Mouse (Mus musculus) splenic B cell, adult 2 months (primary cell): ENCODE data around the gene Wdr45b.

Source experiments
- DNase-seq: peaks from one replicate; pipeline ENCODE4 v3.0.0-alpha.2; 2011; ENCODE audit warnings: low read depth, low spot score
- H3K27me3 ChIP-seq: 2 replicates; pipeline ENCODE4 v1.6.1; 2012; ENCODE audit warnings: mild to moderate bottlenecking, low read length, moderate library complexity, mixed read lengths; ENCODE audit not compliant: control insufficient read depth, poor library complexity, insufficient read depth, severe bottlenecking
- H3K36me3 ChIP-seq: 2 replicates; pipeline ENCODE4 v1.6.1; 2012; ENCODE audit warnings: mild to moderate bottlenecking, low read length, moderate library complexity, mixed read lengths; ENCODE audit not compliant: control insufficient read depth, poor library complexity, insufficient read depth, severe bottlenecking

The Wdr45b gene

DNA sequence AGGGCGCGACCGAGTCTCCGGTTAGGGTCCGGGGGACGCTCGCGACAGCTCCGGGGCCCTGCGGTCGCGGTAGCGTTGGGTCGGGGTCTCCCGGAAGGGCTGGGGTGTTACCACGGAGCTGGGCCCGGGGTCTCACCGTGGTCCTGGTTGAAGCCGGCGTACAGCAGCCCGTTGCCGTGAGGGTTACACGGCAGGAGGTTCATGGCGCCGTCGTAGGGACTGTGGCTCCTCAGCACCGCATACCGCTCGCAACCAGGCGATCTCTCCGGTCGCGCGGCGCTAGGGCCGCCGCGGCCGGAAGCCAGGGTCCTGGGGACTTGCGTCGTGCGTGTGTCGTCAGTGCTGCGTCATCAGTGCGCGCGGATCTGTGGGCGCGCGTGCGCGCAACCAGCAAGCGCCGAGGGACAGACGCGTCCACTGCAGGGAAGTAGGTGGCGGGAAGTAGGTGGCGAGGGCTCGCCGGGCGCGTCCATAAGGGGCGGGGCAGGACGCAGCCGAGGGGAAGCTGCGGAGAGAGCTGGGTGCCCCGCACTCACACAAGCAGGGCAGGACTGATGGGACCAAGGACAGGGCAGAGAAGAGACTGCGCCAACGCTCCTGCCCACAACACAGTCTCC lies at the start of gene Wdr45b:
Gene Wdr45b, minus strand, starts transcription at position 355 of the 617 bp plus-strand sequence.
- no peaks in the 10 kb centered on the region for H3K27me3 ChIP-seq
- H3K36me3 ChIP-seq, result no peaks in the 10 kb centered on the region
- peak; percentile 99 for DNase-seq

DNA sequence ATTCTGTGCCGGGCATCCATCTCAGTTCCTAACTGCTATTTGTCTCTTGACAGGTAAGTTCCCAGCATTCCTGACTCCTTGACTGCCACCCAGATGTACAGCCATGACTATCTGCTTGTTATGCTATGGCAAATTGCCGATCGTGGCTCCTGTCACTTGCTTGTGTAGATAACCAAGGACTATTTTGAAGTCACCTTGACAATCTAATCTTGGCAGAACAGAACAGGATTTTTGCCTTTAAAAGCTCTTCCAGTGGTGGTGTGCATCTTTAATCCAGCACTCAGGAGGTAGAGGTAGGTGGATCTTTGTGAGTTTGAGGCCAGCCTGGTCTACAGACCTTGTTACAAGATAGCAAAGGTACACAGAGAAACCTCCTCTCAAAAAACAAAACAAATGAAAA lies 38.2 kb upstream of the Wdr45b start:
- no peak for DNase-seq
- Histone ChIP-seq H3K27me3 (no peaks in the 10 kb centered on the region), H3K36me3 (no peaks in the 10 kb centered on the region)

DNA sequence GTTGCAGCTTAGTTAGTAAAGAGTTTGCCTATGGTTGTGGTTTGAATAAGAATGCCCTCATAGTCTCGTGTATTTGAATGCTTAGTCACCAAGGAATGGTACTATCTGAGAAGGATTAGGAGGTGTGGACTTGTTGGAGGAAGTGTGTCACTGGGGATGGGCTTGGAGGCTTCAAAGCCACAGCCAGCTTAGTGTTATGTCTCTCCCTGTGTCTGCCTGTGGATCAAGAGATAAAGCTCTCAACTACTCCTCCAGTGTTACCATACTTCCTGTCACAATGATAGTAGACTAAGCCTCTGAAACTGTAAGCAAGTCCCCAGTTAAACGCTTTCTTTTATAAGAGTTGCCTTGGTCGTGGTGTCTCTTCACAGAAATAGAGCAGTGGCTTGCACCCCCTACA lies 36.5 kb upstream of the Wdr45b start:
- Histone ChIP-seq H3K27me3 (no peaks in the 10 kb centered on the region), H3K36me3 (no peaks in the 10 kb centered on the region)
- DNase-seq, result no peak

DNA sequence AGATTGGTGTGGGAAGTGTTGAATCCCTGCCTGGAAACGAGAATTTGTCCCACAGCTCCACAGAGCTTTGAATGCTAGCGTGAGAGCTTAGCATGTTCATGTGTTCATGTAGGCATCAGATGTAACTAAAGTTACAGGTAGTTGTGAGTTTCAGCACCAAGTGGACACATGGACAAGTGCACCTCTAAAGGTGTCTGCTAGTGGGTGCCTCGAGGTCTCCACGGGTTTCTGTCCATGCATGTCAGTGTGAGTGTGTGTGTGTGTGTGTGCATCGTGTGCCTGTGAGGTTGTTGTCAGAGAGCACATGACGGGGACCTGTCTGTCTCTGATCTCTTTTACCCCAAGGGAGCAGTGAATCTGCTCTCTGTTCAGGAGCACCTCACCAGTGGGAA lies 34.3 kb upstream of the Wdr45b start:
- peak; percentile 4 for DNase-seq
- Histone ChIP-seq H3K27me3 (no peaks in the 10 kb centered on the region), H3K36me3 (no peaks in the 10 kb centered on the region)

DNA sequence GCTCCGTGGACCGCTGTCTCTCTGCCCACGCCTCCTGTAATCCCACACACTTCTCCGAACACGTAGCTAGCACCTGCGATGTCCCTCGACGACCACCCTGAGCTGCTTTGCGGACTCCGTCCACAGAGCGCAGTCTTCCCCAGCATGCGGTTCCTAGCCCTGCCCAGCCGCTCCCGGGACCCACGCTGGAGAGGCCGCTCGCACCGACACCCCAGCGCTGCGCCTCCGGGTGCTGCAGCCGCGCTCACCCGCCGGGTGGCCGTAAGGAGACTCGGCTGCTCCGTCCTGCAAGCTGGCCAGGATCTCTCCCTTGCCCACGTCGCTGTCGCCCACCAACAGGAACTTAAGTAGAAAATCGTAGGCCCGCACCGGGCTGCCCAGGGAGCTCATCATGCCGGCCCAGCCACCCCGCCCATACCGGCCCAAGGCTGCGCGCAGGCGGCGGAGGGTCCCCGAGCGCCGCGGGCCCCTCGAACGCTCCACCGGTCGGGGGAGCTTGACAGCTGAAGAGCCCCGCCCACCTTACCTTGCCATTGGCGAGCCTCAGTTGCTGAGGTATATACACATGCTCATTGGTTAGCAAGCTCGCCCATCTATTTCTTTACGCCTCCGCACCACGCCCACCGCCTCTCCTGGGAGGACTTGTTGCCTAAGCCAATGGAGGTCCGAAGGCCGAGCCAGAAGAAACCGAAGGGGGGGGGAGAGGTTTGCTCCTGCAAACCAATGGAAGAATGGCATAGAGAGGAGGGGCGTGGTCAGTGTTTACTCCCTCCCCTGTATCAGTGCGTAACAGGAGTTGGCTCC lies 33.7 kb upstream of the Wdr45b start, which contains the start of gene Rab40b:
Gene Rab40b, minus strand, starts transcription at position 502 of the 804 bp plus-strand sequence.
- Histone ChIP-seq H3K36me3 (no peaks in the 10 kb centered on the region), H3K27me3 (no peaks in the 10 kb centered on the region)
- peak; percentile 34 for DNase-seq

DNA sequence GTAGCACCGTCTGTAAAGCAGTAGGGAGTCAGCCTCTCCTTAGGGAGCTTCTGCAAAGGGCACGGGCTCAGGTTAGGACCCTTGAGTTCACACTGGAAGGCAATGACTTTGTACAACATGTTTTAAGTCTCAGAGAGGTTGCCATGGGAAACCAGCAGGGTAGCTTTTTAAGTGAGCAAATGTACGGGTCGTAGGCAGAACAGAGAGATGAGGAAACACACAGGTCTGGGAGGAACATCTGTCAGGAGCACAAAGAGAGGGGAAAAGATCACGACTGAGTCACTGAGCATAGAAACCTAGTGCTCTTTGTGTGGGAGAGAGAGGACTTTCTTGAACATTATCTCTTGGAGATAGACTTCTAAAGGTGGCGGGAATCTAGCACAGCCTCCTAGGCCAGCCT lies 26.0 kb upstream of the Wdr45b start:
- H3K36me3 ChIP-seq, result no peaks in the 10 kb centered on the region
- no peak for DNase-seq
- no peaks in the 10 kb centered on the region for H3K27me3 ChIP-seq

DNA sequence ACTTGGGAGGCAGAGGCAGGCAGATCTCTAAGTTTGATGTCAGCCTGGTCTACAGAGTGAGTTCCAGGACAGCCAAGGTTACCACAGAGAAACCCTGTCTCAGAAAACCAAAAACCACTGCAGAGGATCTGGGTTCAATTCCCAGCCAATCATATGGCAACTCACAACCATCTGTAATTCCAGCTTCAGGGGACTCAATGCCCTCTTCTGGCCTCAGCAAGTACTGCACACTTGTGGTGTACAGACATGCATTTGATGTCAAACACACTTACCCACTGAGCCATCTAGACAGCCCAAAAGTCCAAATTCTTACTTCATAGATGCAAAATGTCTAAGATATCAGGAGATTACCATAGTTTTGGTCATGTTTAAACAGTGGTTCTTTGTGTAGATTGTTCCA lies 24.4 kb upstream of the Wdr45b start:
- DNase-seq, result no peak
- H3K27me3 ChIP-seq, result no peaks in the 10 kb centered on the region
- no peaks in the 10 kb centered on the region for H3K36me3 ChIP-seq

DNA sequence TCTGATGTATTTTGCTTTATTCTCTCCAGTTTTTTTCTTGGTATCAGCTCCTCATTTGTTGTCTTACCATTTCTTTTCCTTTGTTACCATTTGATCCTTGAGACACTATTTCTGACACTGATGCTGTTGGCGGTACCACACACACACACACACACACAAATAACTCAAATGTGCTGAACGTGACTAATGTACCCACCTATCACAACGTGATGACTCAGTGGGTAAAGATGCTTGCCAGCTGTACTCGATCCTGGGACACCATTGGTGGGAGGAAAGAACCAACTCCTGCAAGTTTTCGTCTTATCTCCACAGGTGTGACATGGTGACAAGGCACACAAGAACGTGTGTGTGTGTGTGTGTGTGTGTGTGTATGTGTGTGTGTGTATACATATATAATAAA lies 19.1 kb upstream of the Wdr45b start:
- DNase-seq, result no peak
- Histone ChIP-seq H3K36me3 (no peaks in the 10 kb centered on the region), H3K27me3 (no peaks in the 10 kb centered on the region)

DNA sequence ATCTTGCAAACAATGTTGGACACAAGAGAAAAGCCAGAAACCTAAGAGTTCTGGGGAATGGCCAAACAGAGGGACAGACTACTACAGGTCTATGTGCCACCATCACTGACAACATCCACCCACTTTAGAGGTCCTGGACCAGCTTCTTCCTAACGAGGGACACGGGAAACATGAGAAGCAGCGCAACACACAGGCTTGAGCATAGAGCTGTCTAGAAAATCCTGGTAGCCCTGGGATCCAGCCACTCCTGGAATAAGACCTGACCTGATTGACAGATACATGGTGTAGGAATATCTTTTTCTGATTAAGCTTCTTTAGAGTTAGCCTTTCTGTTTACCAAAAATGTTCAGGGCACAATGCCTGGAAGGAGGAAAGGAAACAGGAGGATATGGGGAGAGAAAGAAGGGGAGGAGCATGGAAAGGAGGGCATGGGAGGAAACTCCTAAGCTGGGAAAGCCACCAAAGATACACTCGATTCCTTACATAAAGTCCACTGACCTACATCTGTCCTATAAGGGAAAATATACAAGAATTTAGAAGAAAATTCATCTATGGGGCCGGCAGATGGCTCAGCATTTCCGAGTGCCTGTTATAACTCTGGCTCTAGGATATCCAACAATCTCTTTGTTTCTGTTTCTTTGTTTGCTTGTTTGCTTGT lies 16.2 kb upstream of the Wdr45b start:
- H3K36me3 ChIP-seq, result no peaks in the 10 kb centered on the region
- no peaks in the 10 kb centered on the region for H3K27me3 ChIP-seq
- DNase-seq, result no peak

DNA sequence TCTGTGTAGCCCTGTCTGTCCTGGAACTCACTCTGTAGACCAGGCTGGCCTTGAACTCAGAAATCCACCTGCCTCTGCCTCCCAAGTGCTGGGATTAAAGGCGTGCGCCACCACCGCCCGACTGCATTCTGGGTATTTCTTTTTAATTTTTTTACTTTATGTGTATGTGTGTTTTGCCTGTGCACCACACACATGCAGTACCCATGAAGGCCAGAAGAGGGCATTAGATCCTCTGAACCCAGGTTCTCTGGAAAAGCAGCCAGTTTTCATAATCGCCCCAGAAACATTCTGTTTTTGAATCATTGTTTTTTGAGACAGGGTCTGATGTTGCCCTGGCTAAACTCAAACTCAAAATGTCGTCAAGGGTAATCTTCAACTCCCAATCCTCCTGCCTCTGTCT lies 15.4 kb upstream of the Wdr45b start:
- DNase-seq, result peak; percentile 53
- H3K27me3 ChIP-seq, result no peaks in the 10 kb centered on the region
- no peaks in the 10 kb centered on the region for H3K36me3 ChIP-seq

DNA sequence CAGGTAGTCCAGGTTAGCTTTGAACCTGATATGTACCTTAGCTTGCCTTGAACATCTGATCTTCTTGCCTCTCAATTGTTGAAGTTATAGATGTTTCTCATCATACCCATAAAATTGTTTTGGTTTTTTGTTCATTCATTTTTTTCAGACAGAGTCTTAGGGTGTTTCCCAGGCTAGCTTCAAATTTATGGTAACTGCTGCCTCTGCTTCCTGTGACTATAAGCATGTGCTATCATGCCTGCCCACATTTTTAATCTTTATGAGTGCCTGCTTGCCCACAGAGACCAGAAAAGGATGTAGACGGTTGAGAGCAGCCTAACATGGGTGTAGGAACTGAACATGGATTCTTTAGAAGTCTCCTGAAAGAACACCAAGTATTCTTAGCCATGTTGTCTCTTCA lies 14.5 kb upstream of the Wdr45b start:
- Histone ChIP-seq H3K36me3 (no peaks in the 10 kb centered on the region), H3K27me3 (no peaks in the 10 kb centered on the region)
- no peak for DNase-seq

DNA sequence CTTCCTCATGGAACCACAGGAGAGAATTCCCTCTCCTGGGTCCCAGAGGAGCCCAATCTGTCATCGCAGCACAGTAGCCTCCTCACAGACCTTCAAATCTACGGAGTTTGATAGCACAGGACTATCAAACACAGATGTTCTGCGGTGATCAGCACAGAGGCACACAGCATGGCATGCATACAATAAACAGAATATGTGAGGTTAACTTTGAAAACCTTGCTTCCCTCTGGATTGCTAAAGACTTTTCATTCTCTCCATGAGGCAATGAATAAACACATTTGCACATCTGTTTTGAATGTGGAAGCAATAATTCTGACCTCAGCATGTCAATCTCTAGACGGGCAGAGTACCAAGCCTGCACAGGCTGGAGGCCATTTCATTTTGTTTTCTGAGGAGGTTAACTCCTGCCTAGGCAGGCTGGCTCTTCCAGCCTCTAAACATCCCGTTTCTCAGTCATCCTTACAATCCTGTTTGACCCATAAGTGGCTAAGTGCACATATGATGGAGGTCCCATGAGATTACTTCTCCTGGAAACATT lies 13.0 kb upstream of the Wdr45b start:
- DNase-seq, result no peak
- H3K27me3 ChIP-seq, result no peaks in the 10 kb centered on the region
- H3K36me3 ChIP-seq, result no peaks in the 10 kb centered on the region

DNA sequence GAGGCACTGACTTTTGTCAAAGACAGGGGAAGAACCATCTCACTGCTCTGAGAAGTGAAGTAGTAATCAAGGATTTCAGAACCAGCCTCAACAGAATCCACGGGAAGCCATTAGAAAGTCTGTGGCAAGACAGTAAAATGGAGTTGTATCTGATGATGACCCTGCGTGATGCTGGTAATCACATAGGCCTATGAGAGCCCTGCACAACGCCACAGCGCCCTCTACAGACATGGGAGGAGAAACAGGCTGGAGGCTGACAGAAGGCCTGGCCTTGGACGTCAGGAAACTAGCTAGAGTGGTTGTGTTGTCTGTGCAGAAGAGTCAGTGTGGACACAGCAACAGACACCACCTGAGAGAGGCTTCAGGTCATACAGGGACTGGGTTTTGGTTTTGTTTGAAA lies 8.0 kb upstream of the Wdr45b start:
- Histone ChIP-seq H3K36me3 (no peaks in the 10 kb centered on the region), H3K27me3 (no peaks in the 10 kb centered on the region)
- DNase-seq, result peak; percentile 53

DNA sequence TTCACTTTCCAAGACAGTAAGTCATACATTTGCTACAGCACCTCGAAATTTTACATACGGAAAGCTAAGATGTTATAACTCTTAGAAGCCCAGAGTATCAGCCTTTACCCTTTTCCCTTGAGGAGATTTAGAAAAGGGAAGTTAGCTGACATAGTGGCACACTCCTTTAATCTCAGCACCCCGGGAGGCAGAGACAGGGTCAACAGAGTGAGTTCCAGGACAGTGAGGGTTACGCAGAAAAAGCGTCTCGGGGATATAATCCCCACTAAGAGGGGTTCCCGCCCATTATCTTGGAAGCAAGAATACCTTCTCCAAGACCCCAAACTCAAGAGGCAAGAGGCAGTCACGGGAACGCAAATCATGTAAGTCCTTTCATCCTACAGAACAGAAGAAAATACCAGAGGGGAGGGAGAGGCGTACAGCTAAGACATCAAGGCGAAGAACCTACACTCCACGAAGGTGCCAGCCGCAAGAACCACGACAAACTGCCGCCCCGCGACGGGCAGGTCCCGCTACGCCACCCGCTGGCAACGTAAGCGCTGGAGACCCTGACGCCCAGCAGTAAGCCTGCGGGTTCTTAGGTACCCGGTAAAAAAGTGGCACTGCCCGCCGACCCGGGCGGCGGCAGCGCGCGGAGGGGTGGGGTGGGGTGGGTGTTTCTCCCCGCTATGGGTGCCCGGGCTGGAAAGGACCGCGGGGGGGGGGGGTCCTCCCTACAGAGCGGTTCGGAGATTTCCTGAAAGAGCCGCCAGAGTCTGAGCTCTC lies 737 bp downstream of the Wdr45b start:
- H3K27me3 ChIP-seq, result no peaks in the 10 kb centered on the region
- DNase-seq, result peak; percentile 57
- no peaks in the 10 kb centered on the region for H3K36me3 ChIP-seq
